Mouse (Mus musculus) heart, postnatal 0 days (tissue): ENCODE measurements at regions not wholly inside any gene's neighbourhood (a gene's known extent, or its start where the extent isn't known, plus 50 kb on each side); places are given as distances from the start of the nearest gene placed in this dataset.

Experiments
- CTCF ChIP-seq: IDR thresholded peaks from 2 replicates; pipeline ENCODE4 v1.5.1; 2016; ENCODE audit warnings: antibody characterized with exemption, control low read depth, low read depth
- EP300 ChIP-seq: IDR thresholded peaks from 2 replicates; pipeline ENCODE4 v1.6.1; 2016; ENCODE audit warnings: antibody characterized with exemption, low read depth

- TF ChIP-seq CTCF, result no peak
- no peak for TF ChIP-seq EP300
Measured at GRCm38 (mm10) chr2:117819701-117820225, 291.9 kb upstream of the Thbs1 start.
